Mouse (Mus musculus): Measurements from ENCODE around the gene Ccrl2. TPM values are rescaled to one million over a fixed set of nuclear protein-coding genes. Genes with fewer than 3 reads are reported as not detected.

The Ccrl2 gene
- polyA plus RNA-seq, 1 experiment from 2014 or later, result 1.5 TPM

DNA sequence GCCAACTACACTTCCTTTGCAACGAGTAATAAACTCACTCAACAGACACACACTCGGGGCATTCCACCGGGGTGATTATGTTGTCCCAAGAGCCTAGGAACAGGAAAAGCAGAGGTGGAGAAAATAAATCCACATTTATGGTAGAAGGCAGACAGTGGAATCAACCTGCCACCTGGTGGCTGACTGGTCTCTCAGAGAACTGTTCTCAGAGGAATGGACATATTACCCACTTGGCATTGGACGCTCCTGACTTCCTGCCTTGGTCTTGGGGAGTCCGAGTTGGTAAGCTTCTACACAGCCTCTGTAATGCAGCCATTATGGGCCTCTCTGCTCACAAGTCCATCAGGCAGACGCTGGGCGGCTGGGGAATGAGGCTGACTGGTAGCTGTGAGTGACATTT lies 14.9 kb upstream of the Ccrl2 start:
- H3K9ac ChIP-seq (replicated peaks; ENCODE audit: low read depth, low read length), result no peak overlapping the region
- no peak overlapping the region for H3K4me2 ChIP-seq (ENCODE audit: low read length)

DNA sequence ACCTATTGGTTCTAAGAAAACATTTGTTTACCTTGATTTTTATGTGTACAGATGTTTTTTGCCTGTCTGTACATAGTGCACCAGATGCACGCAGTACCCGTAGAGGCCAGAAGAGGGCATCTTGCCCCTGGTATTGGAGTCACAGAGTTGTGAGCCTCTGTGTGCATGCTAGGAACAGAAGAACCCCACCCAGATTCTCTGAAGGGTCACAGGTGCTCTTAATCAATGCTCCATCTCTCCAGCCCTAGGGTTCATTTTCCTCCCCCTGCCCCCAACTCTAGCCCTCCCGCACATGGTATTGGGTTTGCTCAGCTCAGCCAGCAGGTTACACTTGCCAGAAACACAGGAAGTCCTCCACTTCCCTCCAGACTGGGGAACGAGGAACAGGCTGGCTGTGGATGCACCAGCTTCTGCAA lies 13.2 kb upstream of the Ccrl2 start:
- Histone ChIP-seq H3K9me3 (ENCODE audit: control insufficient read depth, low read length) (peaks cover 7% of the 10 kb centered on the region), H3K9ac (replicated peaks; ENCODE audit: low read depth, low read length) (no peak overlapping the region), H3K36me3 (ENCODE audit: control insufficient read depth, insufficient read depth) (no peaks in the 10 kb centered on the region), H3K27me3 (replicated peaks; ENCODE audit: control insufficient read depth, insufficient read depth, low read length) (no peaks in the 10 kb centered on the region), H3K4me1 (replicated peaks; ENCODE audit: control insufficient read depth, insufficient read depth, low read length) (no peaks in the 10 kb centered on the region), H3K4me2 (ENCODE audit: low read length) (no peak overlapping the region), H3K4me3 (replicated peaks; ENCODE audit: low read length) (no peak overlapping the region), H3K27ac (ENCODE audit: low read length) (no peak overlapping the region)
- ATAC-seq, result no peak
- WGBS, result 51% methylated on average over 4 of the region's 4 CpGs

More for the DNA sequence above, 14.9 kb upstream of the Ccrl2 start:
- Histone ChIP-seq H3K9me3 (ENCODE audit: control insufficient read depth, low read length) (peaks cover 7% of the 10 kb centered on the region), H3K4me3 (replicated peaks; ENCODE audit: low read length) (no peak overlapping the region), H3K4me1 (replicated peaks; ENCODE audit: control insufficient read depth, insufficient read depth, low read length) (no peaks in the 10 kb centered on the region), H3K27me3 (replicated peaks; ENCODE audit: control insufficient read depth, insufficient read depth, low read length) (no peaks in the 10 kb centered on the region), H3K36me3 (ENCODE audit: control insufficient read depth, insufficient read depth) (no peaks in the 10 kb centered on the region), H3K27ac (ENCODE audit: low read length) (no peak overlapping the region)
- ATAC-seq, result no peak
- WGBS, result 67% methylated on average over 7 of the region's 7 CpGs

DNA sequence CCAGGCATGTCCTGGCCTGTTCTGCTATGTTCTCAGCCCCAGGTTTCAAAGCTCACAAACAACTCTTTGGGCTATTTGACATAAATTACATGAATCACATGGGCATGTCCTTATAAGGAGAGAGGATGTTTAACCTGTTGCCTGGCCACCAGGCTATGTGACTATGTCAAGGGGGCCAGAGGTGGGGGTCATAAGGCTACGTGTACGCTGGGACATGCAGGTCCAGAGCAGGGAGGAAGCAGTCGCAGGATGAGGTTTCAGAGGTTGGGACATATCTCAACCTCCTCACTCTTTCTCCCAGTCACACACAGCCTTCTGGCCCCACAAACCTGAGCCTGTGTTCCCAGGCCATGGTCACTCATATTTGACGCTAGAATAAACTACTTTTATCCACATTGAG lies 9.7 kb upstream of the Ccrl2 start:
- Histone ChIP-seq H3K4me2 (ENCODE audit: low read length) (no peak overlapping the region), H3K36me3 (ENCODE audit: control insufficient read depth, insufficient read depth) (no peaks in the 10 kb centered on the region), H3K9ac (replicated peaks; ENCODE audit: low read depth, low read length) (no peak overlapping the region), H3K27ac (ENCODE audit: low read length) (no peak overlapping the region), H3K4me1 (replicated peaks; ENCODE audit: control insufficient read depth, insufficient read depth, low read length) (no peaks in the 10 kb centered on the region), H3K4me3 (replicated peaks; ENCODE audit: low read length) (no peak overlapping the region), H3K9me3 (ENCODE audit: control insufficient read depth, low read length) (no peaks in the 10 kb centered on the region), H3K27me3 (replicated peaks; ENCODE audit: control insufficient read depth, insufficient read depth, low read length) (no peaks in the 10 kb centered on the region)
- 90% methylated on average over 4 of the region's 4 CpGs for WGBS
- ATAC-seq, result no peak

DNA sequence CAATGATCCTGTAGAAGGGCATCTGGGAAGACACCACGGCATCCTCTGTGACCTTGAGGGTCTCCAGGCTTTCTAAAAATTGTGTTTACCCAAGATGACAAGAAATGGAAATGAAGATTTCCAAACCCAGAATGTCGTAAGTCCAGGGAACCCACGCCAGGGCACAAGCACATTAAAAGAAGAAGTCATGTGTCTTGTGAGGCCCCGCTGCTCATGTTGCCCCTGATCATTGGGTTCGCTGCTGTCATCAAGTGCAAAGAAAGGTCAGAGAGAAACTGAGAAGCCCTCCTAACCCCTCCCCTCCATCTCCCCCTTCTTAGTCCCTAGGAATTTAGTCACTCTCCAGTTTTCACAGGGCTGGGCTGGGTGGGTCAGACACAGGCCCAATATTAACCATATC lies 5.5 kb upstream of the Ccrl2 start:
- Histone ChIP-seq H3K4me3 (replicated peaks; ENCODE audit: low read length) (no peak overlapping the region), H3K36me3 (ENCODE audit: control insufficient read depth, insufficient read depth) (no peaks in the 10 kb centered on the region), H3K9ac (replicated peaks; ENCODE audit: low read depth, low read length) (no peak overlapping the region), H3K4me1 (replicated peaks; ENCODE audit: control insufficient read depth, insufficient read depth, low read length) (no peaks in the 10 kb centered on the region), H3K4me2 (ENCODE audit: low read length) (no peak overlapping the region), H3K27ac (ENCODE audit: low read length) (no peak overlapping the region), H3K27me3 (replicated peaks; ENCODE audit: control insufficient read depth, insufficient read depth, low read length) (no peaks in the 10 kb centered on the region), H3K9me3 (ENCODE audit: control insufficient read depth, low read length) (no peaks in the 10 kb centered on the region)
- WGBS, result 77% methylated on average over 5 of the region's 5 CpGs
- ATAC-seq, result no peak

DNA sequence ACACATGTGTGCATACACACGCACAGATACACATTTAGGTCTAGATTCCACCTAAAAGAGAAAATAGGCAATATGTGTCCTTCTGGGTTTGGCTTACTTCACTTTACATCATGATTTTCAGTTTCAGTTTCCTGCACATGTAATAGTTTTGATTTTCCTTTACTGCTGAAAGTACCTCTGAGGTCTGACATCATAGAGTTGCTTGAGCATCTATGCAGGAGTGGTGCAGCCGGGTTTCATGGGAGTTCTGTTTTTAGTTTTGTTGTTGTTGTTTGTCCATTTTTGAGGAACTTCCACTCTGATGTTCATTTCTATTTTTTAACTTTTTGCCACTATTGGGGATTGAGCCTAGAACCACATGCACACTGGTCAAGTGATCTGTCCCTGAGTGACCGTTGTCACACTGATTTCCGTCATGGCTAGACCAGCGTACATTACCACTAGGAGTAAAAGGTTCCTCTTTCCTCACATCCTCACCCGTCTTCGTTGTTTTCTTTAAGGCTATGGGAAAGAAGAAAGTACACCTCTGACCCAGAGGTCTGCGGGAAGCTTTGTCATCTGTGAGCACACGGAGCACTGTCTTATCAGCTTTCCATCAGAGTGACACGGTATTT lies 1.7 kb upstream of the Ccrl2 start:
- H3K9ac ChIP-seq (replicated peaks; ENCODE audit: low read depth, low read length), result no peak overlapping the region
- H3K27ac ChIP-seq (ENCODE audit: low read length), result no peak overlapping the region
- H3K4me3 ChIP-seq (replicated peaks; ENCODE audit: low read length), result no peak overlapping the region
- no peaks in the 10 kb centered on the region for H3K9me3 ChIP-seq (ENCODE audit: control insufficient read depth, low read length)
- H3K27me3 ChIP-seq (replicated peaks; ENCODE audit: control insufficient read depth, insufficient read depth, low read length), result no peaks in the 10 kb centered on the region
- 82% methylated on average over 10 of the region's 10 CpGs for WGBS
- no peak overlapping the region for H3K4me2 ChIP-seq (ENCODE audit: low read length)
- ATAC-seq, result no peak
- H3K4me1 ChIP-seq (replicated peaks; ENCODE audit: control insufficient read depth, insufficient read depth, low read length), result no peaks in the 10 kb centered on the region
- H3K36me3 ChIP-seq (ENCODE audit: control insufficient read depth, insufficient read depth), result no peaks in the 10 kb centered on the region

DNA sequence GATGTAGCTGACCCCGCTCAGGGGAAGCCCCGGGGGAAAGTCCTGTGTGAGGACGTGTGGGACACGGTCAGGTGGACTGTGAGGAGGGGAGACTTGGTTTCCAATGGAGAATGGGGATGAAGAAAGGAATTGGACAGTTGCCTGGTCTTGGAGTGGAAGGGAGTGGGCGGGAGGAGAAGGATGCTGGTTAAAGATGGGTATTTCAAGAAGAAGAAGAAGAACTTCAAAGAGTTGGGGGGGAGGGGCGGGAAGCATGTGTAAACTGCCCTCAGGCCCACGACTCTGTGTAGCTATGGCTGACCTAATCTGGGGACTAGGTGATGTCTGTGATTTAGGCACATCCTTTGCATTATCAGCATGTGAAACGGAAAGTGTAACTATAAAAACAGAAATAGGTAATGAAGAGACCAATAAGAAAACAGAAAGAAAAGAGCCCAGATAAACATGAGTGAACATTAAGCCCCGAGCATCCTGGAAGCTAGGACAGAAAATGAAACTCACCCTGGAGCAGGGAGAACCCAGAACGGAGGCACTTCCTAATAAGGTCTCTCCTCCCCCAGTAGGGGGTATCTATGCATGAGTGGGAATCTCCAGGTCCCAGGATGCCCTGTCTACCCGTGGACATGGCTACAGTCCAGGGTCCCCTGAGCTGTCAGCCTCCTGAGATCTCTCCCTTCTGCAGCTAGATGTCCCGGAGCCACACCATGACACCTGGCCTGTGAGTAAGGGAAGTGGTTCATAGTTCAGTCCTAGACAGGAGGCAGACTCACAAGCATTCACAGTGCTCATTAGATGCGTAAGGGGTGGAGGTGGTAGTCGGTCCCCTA lies 438 bp upstream of the Ccrl2 start:
- Histone ChIP-seq H3K27me3 (replicated peaks; ENCODE audit: control insufficient read depth, insufficient read depth, low read length) (no peaks in the 10 kb centered on the region), H3K36me3 (ENCODE audit: control insufficient read depth, insufficient read depth) (no peaks in the 10 kb centered on the region), H3K9me3 (ENCODE audit: control insufficient read depth, low read length) (no peaks in the 10 kb centered on the region), H3K4me2 (ENCODE audit: low read length) (no peak overlapping the region), H3K4me1 (replicated peaks; ENCODE audit: control insufficient read depth, insufficient read depth, low read length) (no peaks in the 10 kb centered on the region), H3K27ac (ENCODE audit: low read length) (no peak overlapping the region), H3K4me3 (replicated peaks; ENCODE audit: low read length) (no peak overlapping the region), H3K9ac (replicated peaks; ENCODE audit: low read depth, low read length) (no peak overlapping the region)
- 75% methylated on average over 14 of the region's 14 CpGs for WGBS
- no peak for ATAC-seq

DNA sequence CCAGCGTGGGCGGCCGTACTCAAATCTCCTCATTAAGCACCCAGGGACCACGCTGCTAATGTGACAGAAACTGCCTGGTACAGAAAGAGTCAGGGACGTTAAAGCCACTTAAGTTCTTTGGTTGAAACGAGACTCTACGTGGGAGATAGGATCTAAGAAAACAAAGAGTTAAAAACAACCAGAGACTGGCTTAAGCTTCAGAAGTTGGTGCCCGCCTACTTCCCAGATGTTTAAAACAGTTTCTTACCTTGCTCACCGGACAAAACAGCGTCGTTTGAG lies 861 bp downstream of the Ccrl2 start:
- H3K4me2 ChIP-seq (ENCODE audit: low read length), result peak overlapping the region; percentile 31
- H3K36me3 ChIP-seq (ENCODE audit: control insufficient read depth, insufficient read depth), result no peaks in the 10 kb centered on the region
- WGBS, result 24% methylated on average over 11 of the region's 11 CpGs
- no peak for ATAC-seq
- no peaks in the 10 kb centered on the region for H3K27me3 ChIP-seq (replicated peaks; ENCODE audit: control insufficient read depth, insufficient read depth, low read length)
- H3K9me3 ChIP-seq (ENCODE audit: control insufficient read depth, low read length), result no peaks in the 10 kb centered on the region
- no peaks in the 10 kb centered on the region for H3K4me1 ChIP-seq (replicated peaks; ENCODE audit: control insufficient read depth, insufficient read depth, low read length)
- H3K27ac ChIP-seq (ENCODE audit: low read length), result no peak overlapping the region
- H3K9ac ChIP-seq (replicated peaks; ENCODE audit: low read depth, low read length), result no peak overlapping the region
- no peak overlapping the region for H3K4me3 ChIP-seq (replicated peaks; ENCODE audit: low read length)

DNA sequence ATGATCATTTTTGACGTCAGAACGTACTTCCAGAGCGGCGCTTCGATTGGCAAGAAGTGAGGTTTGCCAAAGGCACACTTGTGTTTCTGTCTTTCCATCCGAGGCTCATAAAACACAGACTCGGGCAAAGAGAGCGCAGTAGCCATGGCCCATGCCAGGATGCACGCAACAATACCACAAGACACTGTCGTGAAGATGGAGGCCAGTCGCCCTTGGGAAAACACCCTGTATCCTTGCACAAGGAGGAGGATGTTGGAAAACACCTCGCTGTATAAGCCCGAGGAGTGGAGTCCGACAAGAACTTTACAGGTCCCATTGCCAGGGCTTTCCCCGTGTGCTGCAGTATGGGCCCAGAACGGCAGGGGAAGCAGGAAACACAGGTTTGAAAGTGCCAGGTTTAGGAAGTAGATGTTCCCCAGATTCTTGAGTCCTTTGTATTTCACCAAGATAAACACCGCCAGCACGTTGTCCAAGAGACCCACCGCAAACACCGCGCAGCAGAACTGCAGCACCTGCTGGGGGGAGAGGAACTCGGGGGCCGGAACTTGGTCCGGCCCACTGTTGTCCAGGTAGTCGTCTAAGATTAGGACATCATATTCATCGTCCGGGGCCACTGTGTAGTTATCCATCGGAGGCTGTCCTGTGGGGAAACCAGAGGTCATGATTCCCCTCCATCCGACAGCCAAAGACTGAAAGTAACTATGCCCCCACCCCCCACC lies 1.4 kb downstream of the Ccrl2 start:
- Histone ChIP-seq H3K9ac (replicated peaks; ENCODE audit: low read depth, low read length) (no peak overlapping the region), H3K4me3 (replicated peaks; ENCODE audit: low read length) (no peak overlapping the region), H3K4me2 (ENCODE audit: low read length) (peak overlapping the region; percentile 31; the same call in 1 of the 2 replicates), H3K36me3 (ENCODE audit: control insufficient read depth, insufficient read depth) (no peaks in the 10 kb centered on the region), H3K4me1 (replicated peaks; ENCODE audit: control insufficient read depth, insufficient read depth, low read length) (no peaks in the 10 kb centered on the region), H3K9me3 (ENCODE audit: control insufficient read depth, low read length) (no peaks in the 10 kb centered on the region), H3K27me3 (replicated peaks; ENCODE audit: control insufficient read depth, insufficient read depth, low read length) (no peaks in the 10 kb centered on the region), H3K27ac (ENCODE audit: low read length) (no peak overlapping the region)
- no peak for ATAC-seq
- WGBS, result 82% methylated on average over 29 of the region's 29 CpGs

DNA sequence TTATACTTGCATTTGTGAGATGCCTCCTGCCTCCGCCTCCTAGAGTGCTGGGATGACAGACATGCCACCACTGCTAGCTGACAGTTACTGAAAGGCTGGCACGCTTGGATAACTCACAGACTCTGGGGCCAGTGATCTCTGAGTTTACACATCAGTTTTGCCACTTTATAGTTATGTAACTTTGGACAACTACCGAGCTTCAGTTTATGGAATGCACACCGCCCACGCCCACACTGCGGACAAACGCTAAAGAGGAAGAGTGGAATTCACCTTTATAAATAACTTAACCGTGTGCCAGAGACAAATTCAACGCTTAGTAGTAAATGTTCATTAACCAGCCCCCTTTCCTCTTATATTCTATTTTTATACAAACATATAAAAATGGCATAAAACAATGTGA lies 2.4 kb downstream of the Ccrl2 start:
- Histone ChIP-seq H3K4me3 (replicated peaks; ENCODE audit: low read length) (no peak overlapping the region), H3K4me2 (ENCODE audit: low read length) (no peak overlapping the region), H3K36me3 (ENCODE audit: control insufficient read depth, insufficient read depth) (no peaks in the 10 kb centered on the region), H3K9ac (replicated peaks; ENCODE audit: low read depth, low read length) (no peak overlapping the region), H3K27ac (ENCODE audit: low read length) (no peak overlapping the region), H3K9me3 (ENCODE audit: control insufficient read depth, low read length) (no peaks in the 10 kb centered on the region), H3K4me1 (replicated peaks; ENCODE audit: control insufficient read depth, insufficient read depth, low read length) (no peaks in the 10 kb centered on the region), H3K27me3 (replicated peaks; ENCODE audit: control insufficient read depth, insufficient read depth, low read length) (no peaks in the 10 kb centered on the region)
- whole genome bisulfite sequencing, result 92% methylated on average over 9 of the region's 9 CpGs
- no peak for ATAC-seq

Measured in forebrain, embryonic 16.5 days (tissue).